Mouse (Mus musculus): ENCODE data around the gene Fkbp4. TPM values are rescaled to one million over a fixed set of nuclear protein-coding genes. Genes with fewer than 3 reads are reported as not detected.

The Fkbp4 gene
- polyA plus RNA-seq, 1 experiment from 2014 or later: 245 TPM

GRCm38 (mm10) chr6:128460729-128461503 lies 22.4 kb upstream of the Fkbp4 start:
- Histone ChIP-seq H3K9ac (no peak overlapping the region), H3K4me1 (replicated peaks) (no peaks in the 10 kb centered on the region), H3K36me3 (no peaks in the 10 kb centered on the region), H3K4me2 (no peak overlapping the region), H3K27ac (no peak overlapping the region), H3K27me3 (no peaks in the 10 kb centered on the region), H3K9me3 (replicated peaks) (no peaks in the 10 kb centered on the region), H3K4me3 (no peak overlapping the region)
- ATAC-seq (replicated peaks; ENCODE audit: insufficient number of reproducible peaks, insufficient read depth, low FRiP score, low read depth): no peak
- WGBS: 73% methylated on average over 14 of the region's 14 CpGs

GRCm38 (mm10) chr6:128460321-128460720 lies 21.8 kb upstream of the Fkbp4 start:
- Histone ChIP-seq H3K9ac (no peak overlapping the region), H3K36me3 (no peaks in the 10 kb centered on the region), H3K27ac (no peak overlapping the region), H3K4me3 (no peak overlapping the region), H3K4me2 (no peak overlapping the region), H3K4me1 (replicated peaks) (no peaks in the 10 kb centered on the region), H3K9me3 (replicated peaks) (no peaks in the 10 kb centered on the region), H3K27me3 (no peaks in the 10 kb centered on the region)
- WGBS: 29% methylated on average over 2 of the region's 2 CpGs
- no peak for ATAC-seq (replicated peaks; ENCODE audit: insufficient number of reproducible peaks, insufficient read depth, low FRiP score, low read depth)

GRCm38 (mm10) chr6:128457186-128457585 lies 18.7 kb upstream of the Fkbp4 start:
- no peaks in the 10 kb centered on the region for H3K36me3 ChIP-seq
- no peaks in the 10 kb centered on the region for H3K27me3 ChIP-seq
- ATAC-seq (replicated peaks; ENCODE audit: insufficient number of reproducible peaks, insufficient read depth, low FRiP score, low read depth): no peak
- no peaks in the 10 kb centered on the region for H3K4me1 ChIP-seq (replicated peaks)
- 74% methylated on average over 5 of the region's 5 CpGs for WGBS
- H3K9me3 ChIP-seq (replicated peaks): no peaks in the 10 kb centered on the region
- H3K27ac ChIP-seq: no peak overlapping the region
- no peak overlapping the region for H3K4me2 ChIP-seq
- H3K9ac ChIP-seq: no peak overlapping the region
- H3K4me3 ChIP-seq: no peak overlapping the region

- ATAC-seq (replicated peaks; ENCODE audit: insufficient number of reproducible peaks, insufficient read depth, low FRiP score, low read depth): no peak
- no peaks in the 10 kb centered on the region for H3K4me1 ChIP-seq (replicated peaks)
- no peaks in the 10 kb centered on the region for H3K36me3 ChIP-seq
- H3K4me3 ChIP-seq: no peak overlapping the region
- no peak overlapping the region for H3K9ac ChIP-seq
- H3K4me2 ChIP-seq: no peak overlapping the region
- no peaks in the 10 kb centered on the region for H3K9me3 ChIP-seq (replicated peaks)
- no peak overlapping the region for H3K27ac ChIP-seq
- WGBS: 67% methylated on average over 12 of the region's 12 CpGs
- no peaks in the 10 kb centered on the region for H3K27me3 ChIP-seq
These were observed 17.5 kb upstream of the Fkbp4 start for GRCm38 (mm10) chr6:128455835-128456605.

GRCm38 (mm10) chr6:128447063-128447462 lies 8.6 kb upstream of the Fkbp4 start:
- H3K4me1 ChIP-seq (replicated peaks): 0 out of 2 replicates have a peak, but pooled peaks cover 5% of the 10 kb centered on the region
- no peak overlapping the region for H3K4me2 ChIP-seq
- H3K9me3 ChIP-seq (replicated peaks): no peaks in the 10 kb centered on the region
- no peak overlapping the region for H3K27ac ChIP-seq
- H3K36me3 ChIP-seq: no peaks in the 10 kb centered on the region
- WGBS: 95% methylated on average over 5 of the region's 5 CpGs
- H3K9ac ChIP-seq: no peak overlapping the region
- no peak for ATAC-seq (replicated peaks; ENCODE audit: insufficient number of reproducible peaks, insufficient read depth, low FRiP score, low read depth)
- H3K4me3 ChIP-seq: no peak overlapping the region
- no peaks in the 10 kb centered on the region for H3K27me3 ChIP-seq

GRCm38 (mm10) chr6:128445761-128446535 lies 7.5 kb upstream of the Fkbp4 start:
- Histone ChIP-seq H3K27me3 (no peaks in the 10 kb centered on the region), H3K4me1 (replicated peaks) (0 out of 2 replicates have a peak, but pooled peaks cover 5% of the 10 kb centered on the region), H3K4me3 (peak overlapping the region; percentile 21), H3K4me2 (peak overlapping the region; percentile 53), H3K9me3 (replicated peaks) (no peaks in the 10 kb centered on the region), H3K27ac (no peak overlapping the region), H3K9ac (no peak overlapping the region), H3K36me3 (no peaks in the 10 kb centered on the region)
- 12% methylated on average over 14 of the region's 14 CpGs for whole genome bisulfite sequencing
- peak; percentile 36 for ATAC-seq (replicated peaks; ENCODE audit: insufficient number of reproducible peaks, insufficient read depth, low FRiP score, low read depth)

- H3K36me3 ChIP-seq: peaks cover 2% of the 10 kb centered on the region; the same call in 1 of the 2 replicates
- H3K9me3 ChIP-seq (replicated peaks): no peaks in the 10 kb centered on the region
- no peak overlapping the region for H3K4me2 ChIP-seq
- WGBS: 90% methylated on average over 2 of the region's 2 CpGs
- no peak for ATAC-seq (replicated peaks; ENCODE audit: insufficient number of reproducible peaks, insufficient read depth, low FRiP score, low read depth)
- H3K27ac ChIP-seq: no peak overlapping the region
- no peak overlapping the region for H3K4me3 ChIP-seq
- peaks cover 29% of the 10 kb centered on the region for H3K4me1 ChIP-seq (replicated peaks)
- no peaks in the 10 kb centered on the region for H3K27me3 ChIP-seq
- no peak overlapping the region for H3K9ac ChIP-seq
These were observed 1.8 kb upstream of the Fkbp4 start for GRCm38 (mm10) chr6:128440238-128440637.

- H3K27me3 ChIP-seq: no peaks in the 10 kb centered on the region
- no peaks in the 10 kb centered on the region for H3K9me3 ChIP-seq (replicated peaks)
- H3K4me3 ChIP-seq: peak overlapping the region; percentile 91
- ATAC-seq (replicated peaks; ENCODE audit: insufficient number of reproducible peaks, insufficient read depth, low FRiP score, low read depth): peak; percentile 3; the same call in 1 of the 2 replicates
- peak overlapping the region; percentile 65 for H3K9ac ChIP-seq
- peaks cover 39% of the 10 kb centered on the region for H3K4me1 ChIP-seq (replicated peaks)
- H3K4me2 ChIP-seq: peak overlapping the region; percentile 85
- peaks cover 15% of the 10 kb centered on the region for H3K36me3 ChIP-seq
- 19% methylated on average over 18 of the region's 18 CpGs for WGBS
- peak overlapping the region; percentile 67 for H3K27ac ChIP-seq
These were observed 429 bp upstream of the Fkbp4 start for GRCm38 (mm10) chr6:128438871-128439341.

- Histone ChIP-seq H3K4me1 (replicated peaks) (peaks cover 46% of the 10 kb centered on the region), H3K9ac (peak overlapping the region; percentile 96), H3K4me3 (peak overlapping the region; percentile 91), H3K27me3 (no peaks in the 10 kb centered on the region), H3K4me2 (peak overlapping the region; percentile 85), H3K27ac (peak overlapping the region; percentile 95), H3K9me3 (replicated peaks) (no peaks in the 10 kb centered on the region), H3K36me3 (peaks cover 26% of the 10 kb centered on the region)
- under 1% methylated on average over 50 of the region's 52 CpGs for WGBS
- ATAC-seq (replicated peaks; ENCODE audit: insufficient number of reproducible peaks, insufficient read depth, low FRiP score, low read depth): peak; percentile 76
These were observed 653 bp downstream of the Fkbp4 start for GRCm38 (mm10) chr6:128437731-128438316.

- Histone ChIP-seq H3K36me3 (peaks cover 32% of the 10 kb centered on the region), H3K9me3 (replicated peaks) (no peaks in the 10 kb centered on the region), H3K9ac (peak overlapping the region; percentile 96), H3K27me3 (no peaks in the 10 kb centered on the region), H3K4me3 (peak overlapping the region; percentile 91), H3K4me2 (peak overlapping the region; percentile 85), H3K4me1 (replicated peaks) (peaks cover 52% of the 10 kb centered on the region), H3K27ac (peak overlapping the region; percentile 95)
- 3% methylated on average over 10 of the region's 10 CpGs for WGBS
- ATAC-seq (replicated peaks; ENCODE audit: insufficient number of reproducible peaks, insufficient read depth, low FRiP score, low read depth): no peak
These were observed 1.2 kb downstream of the Fkbp4 start for GRCm38 (mm10) chr6:128437288-128437687.
